Comparison of ENCODE assay signal across 8 mouse cellular contexts in genomic region chr1:16798292-16798691, GRCm38 (mm10).
DNase-seq lines count a peak whose midpoint lies in the region; ATAC-seq and TF ChIP-seq lines count a peak whose summit lies in the region.

No protein-coding gene starts in this region.

- no peak overlapping the region for H3K27ac ChIP-seq in neural tube, embryonic 15.5 days (replicated peaks)
- H3K27ac ChIP-seq in embryonic facial prominence, embryonic 14.5 days (replicated peaks; ENCODE audit: low read depth, low read length) = no peak overlapping the region
- no peak overlapping the region for H3K27ac ChIP-seq in heart, postnatal 0 days (ENCODE audit: low read depth)
- H3K27ac ChIP-seq in liver, embryonic 12.5 days = no peak overlapping the region
- H3K27ac ChIP-seq in neural tube, embryonic 12.5 days = no peak overlapping the region
- H3K27ac ChIP-seq in stomach, postnatal 0 days (replicated peaks) = no peak overlapping the region

- no peak for ATAC-seq in neural tube, embryonic 15.5 days (ENCODE audit: low FRiP score)
- peak; percentile 84 for ATAC-seq in embryonic facial prominence, embryonic 14.5 days (ENCODE audit: low read depth)
- 0 out of 2 replicates have a peak, but pooled peaks have one; percentile 17 for ATAC-seq in heart, postnatal 0 days (ENCODE audit: insufficient read depth, low read depth)
- ATAC-seq in liver, embryonic 12.5 days = 0 out of 2 replicates have a peak, but pooled peaks have one; percentile 35
- peak; percentile 92 for ATAC-seq in neural tube, embryonic 12.5 days (ENCODE audit: low FRiP score, low read depth)
- ATAC-seq in stomach, postnatal 0 days (ENCODE audit: low FRiP score, low TSS enrichment) = peak; percentile 45; the same call in 1 of the 2 replicates

- H3K9me3 ChIP-seq in neural tube, embryonic 15.5 days (replicated peaks) = no peaks in the 10 kb centered on the region
- H3K9me3 ChIP-seq in embryonic facial prominence, embryonic 14.5 days (ENCODE audit: control insufficient read depth, low read length) = no peaks in the 10 kb centered on the region
- H3K9me3 ChIP-seq in heart, postnatal 0 days (replicated peaks; ENCODE audit: control insufficient read depth, low read length) = no peaks in the 10 kb centered on the region
- no peaks in the 10 kb centered on the region for H3K9me3 ChIP-seq in liver, embryonic 12.5 days (replicated peaks)
- H3K9me3 ChIP-seq in neural tube, embryonic 12.5 days = no peaks in the 10 kb centered on the region
- H3K9me3 ChIP-seq in stomach, postnatal 0 days (ENCODE audit: control insufficient read depth, low read length) = no peaks in the 10 kb centered on the region

- no peak overlapping the region for H3K4me2 ChIP-seq in neural tube, embryonic 15.5 days
- no peak overlapping the region for H3K4me2 ChIP-seq in embryonic facial prominence, embryonic 14.5 days (ENCODE audit: low read depth, low read length)
- no peak overlapping the region for H3K4me2 ChIP-seq in heart, postnatal 0 days (ENCODE audit: low read depth, low read length)
- no peak overlapping the region for H3K4me2 ChIP-seq in liver, embryonic 12.5 days
- no peak overlapping the region for H3K4me2 ChIP-seq in neural tube, embryonic 12.5 days (replicated peaks)
- H3K4me2 ChIP-seq in stomach, postnatal 0 days (replicated peaks; ENCODE audit: low read depth) = no peak overlapping the region

- H3K4me1 ChIP-seq in neural tube, embryonic 15.5 days = no peaks in the 10 kb centered on the region
- H3K4me1 ChIP-seq in embryonic facial prominence, embryonic 14.5 days (ENCODE audit: control insufficient read depth, insufficient read depth, low read length) = no peaks in the 10 kb centered on the region
- no peaks in the 10 kb centered on the region for H3K4me1 ChIP-seq in heart, postnatal 0 days (ENCODE audit: control insufficient read depth, insufficient read depth)
- no peaks in the 10 kb centered on the region for H3K4me1 ChIP-seq in liver, embryonic 12.5 days
- no peaks in the 10 kb centered on the region for H3K4me1 ChIP-seq in neural tube, embryonic 12.5 days
- H3K4me1 ChIP-seq in stomach, postnatal 0 days (replicated peaks; ENCODE audit: control insufficient read depth, insufficient read depth) = no peaks in the 10 kb centered on the region

- peak; percentile 85 for TF ChIP-seq CTCF in heart, postnatal 0 days (IDR thresholded peaks at IDR 0.05; ENCODE audit: low read depth)
- TF ChIP-seq CTCF in stomach, postnatal 0 days (IDR thresholded peaks at IDR 0.05; ENCODE audit: low read depth) = peak; percentile 79

- WGBS in neural tube, embryonic 15.5 days = 83% methylated on average over 6 of the region's 6 CpGs
- WGBS in embryonic facial prominence, embryonic 14.5 days = 65% methylated on average over 6 of the region's 6 CpGs
- 61% methylated on average over 6 of the region's 6 CpGs for WGBS in heart, postnatal 0 days
- WGBS in liver, embryonic 12.5 days (ENCODE audit: insufficient replicate concordance) = 50% methylated on average over 6 of the region's 6 CpGs
- 82% methylated on average over 6 of the region's 6 CpGs for WGBS in neural tube, embryonic 12.5 days
- WGBS in stomach, postnatal 0 days = 66% methylated on average over 6 of the region's 6 CpGs

- H3K4me3 ChIP-seq in neural tube, embryonic 15.5 days (replicated peaks) = no peak overlapping the region
- H3K4me3 ChIP-seq in embryonic facial prominence, embryonic 14.5 days (ENCODE audit: low read depth, low read length) = no peak overlapping the region
- H3K4me3 ChIP-seq in heart, postnatal 0 days (ENCODE audit: low read depth, low read length) = no peak overlapping the region
- H3K4me3 ChIP-seq in liver, embryonic 12.5 days = no peak overlapping the region
- no peak overlapping the region for H3K4me3 ChIP-seq in neural tube, embryonic 12.5 days
- H3K4me3 ChIP-seq in stomach, postnatal 0 days (ENCODE audit: low read depth, low read length) = no peak overlapping the region

- H3K27me3 ChIP-seq in neural tube, embryonic 15.5 days (replicated peaks) = no peaks in the 10 kb centered on the region
- H3K27me3 ChIP-seq in embryonic facial prominence, embryonic 14.5 days (replicated peaks; ENCODE audit: control insufficient read depth, insufficient read depth, low read length) = no peaks in the 10 kb centered on the region
- no peaks in the 10 kb centered on the region for H3K27me3 ChIP-seq in heart, postnatal 0 days (ENCODE audit: control insufficient read depth, insufficient read depth, low read length)
- H3K27me3 ChIP-seq in liver, embryonic 12.5 days (replicated peaks) = no peaks in the 10 kb centered on the region
- no peaks in the 10 kb centered on the region for H3K27me3 ChIP-seq in neural tube, embryonic 12.5 days (replicated peaks)
- no peaks in the 10 kb centered on the region for H3K27me3 ChIP-seq in stomach, postnatal 0 days (ENCODE audit: control insufficient read depth, insufficient read depth, low read length)

- DNase-seq in neural tube, embryonic 10.5 days (ENCODE audit: extremely low spot score, low spot score) = peak; percentile 73
- DNase-seq in embryonic facial prominence, embryonic 14.5 days (ENCODE audit: low spot score) = peak; percentile 51
- DNase-seq in heart, postnatal 0 days (ENCODE audit: low spot score) = peak; percentile 61
- peak; percentile 76 to 89 for DNase-seq in kidney, postnatal 25 days
- peak; percentile 73 for DNase-seq in stomach, postnatal 0 days (ENCODE audit: low spot score)

- no peak for TF ChIP-seq EP300 in heart, postnatal 0 days (IDR thresholded peaks at IDR 0.05; ENCODE audit: low read depth)
- no peak for TF ChIP-seq EP300 in stomach, postnatal 0 days (optimal IDR thresholded peaks at IDR 0.05)

- H3K36me3 ChIP-seq in neural tube, embryonic 15.5 days = no peaks in the 10 kb centered on the region
- H3K36me3 ChIP-seq in embryonic facial prominence, embryonic 14.5 days (ENCODE audit: control insufficient read depth, insufficient read depth, low read length) = no peaks in the 10 kb centered on the region
- no peaks in the 10 kb centered on the region for H3K36me3 ChIP-seq in heart, postnatal 0 days (replicated peaks; ENCODE audit: control insufficient read depth, insufficient read depth, low read length)
- H3K36me3 ChIP-seq in liver, embryonic 12.5 days = no peaks in the 10 kb centered on the region
- H3K36me3 ChIP-seq in neural tube, embryonic 12.5 days = no peaks in the 10 kb centered on the region
- no peaks in the 10 kb centered on the region for H3K36me3 ChIP-seq in stomach, postnatal 0 days (ENCODE audit: control insufficient read depth, insufficient read depth, low read length)

- no peak overlapping the region for H3K9ac ChIP-seq in neural tube, embryonic 15.5 days (replicated peaks)
- no peak overlapping the region for H3K9ac ChIP-seq in embryonic facial prominence, embryonic 14.5 days (ENCODE audit: low read depth, low read length)
- no peak overlapping the region for H3K9ac ChIP-seq in heart, postnatal 0 days (replicated peaks; ENCODE audit: low read depth, low read length)
- H3K9ac ChIP-seq in liver, embryonic 12.5 days = no peak overlapping the region
- H3K9ac ChIP-seq in neural tube, embryonic 12.5 days = no peak overlapping the region
- H3K9ac ChIP-seq in stomach, postnatal 0 days (ENCODE audit: low read length) = no peak overlapping the region
